Mouse (Mus musculus) erythroblast, adult 5-6 weeks (primary cell): ENCODE results near the gene Sfmbt2. TPM values are rescaled to one million over a fixed set of nuclear protein-coding genes. Genes with fewer than 3 reads are reported as not detected.

Experiments used
- ATAC-seq: replicated peaks from 2 replicates; pipeline ENCODE4 v1.8.0; 2016; ENCODE audit warnings: moderate number of reproducible peaks, mild to moderate bottlenecking, moderate TSS enrichment, inconsistent platforms; ENCODE audit not compliant: poor library complexity, low FRiP score, severe bottlenecking
- total RNA-seq, 2 experiments: library from RNA; stranded (forward) in 1 of 2; stranded (reverse) in 1 of 2; fragments of 150-400 nt in 1 of 2; fragments of 200-764, 138-1000 nt in 1 of 2; gene quantifications; 2 replicates each; pipeline versions ENCODE4 v1.2.3 to v1.2.4; 2015 to 2017; ENCODE audit warnings: low replicate concordance in 2 of 2

Gene Sfmbt2
- total RNA-seq, 2 experiments from 2014 or later, result 0.17 to 0.77 TPM

DNA sequence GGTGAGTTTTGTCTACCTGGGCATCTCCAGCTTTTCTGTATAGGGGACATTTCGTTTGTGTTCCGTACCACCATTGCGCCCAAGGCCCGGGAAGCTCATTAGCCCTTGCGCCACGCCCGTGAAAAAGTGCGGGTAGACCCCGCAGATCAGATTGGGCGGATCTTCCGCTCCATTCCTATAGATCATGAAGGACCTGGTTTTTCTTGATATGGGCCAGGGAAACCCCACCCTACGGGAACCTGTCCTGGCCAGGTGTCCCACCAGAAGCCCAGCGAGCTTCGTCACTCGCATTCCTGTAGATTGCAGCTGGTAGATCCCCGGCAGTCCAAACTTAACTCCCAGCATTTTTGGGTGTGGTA lies 1.1 kb downstream of the Sfmbt2 start:
- no peak for ATAC-seq

GRCm38 (mm10) chr2:10371899-10372298 lies 1.6 kb downstream of the Sfmbt2 start:
- ATAC-seq, result no peak

- ATAC-seq, result no peak
Observed at GRCm38 (mm10) chr2:10372321-10372723, 2.0 kb downstream of the Sfmbt2 start.

DNA sequence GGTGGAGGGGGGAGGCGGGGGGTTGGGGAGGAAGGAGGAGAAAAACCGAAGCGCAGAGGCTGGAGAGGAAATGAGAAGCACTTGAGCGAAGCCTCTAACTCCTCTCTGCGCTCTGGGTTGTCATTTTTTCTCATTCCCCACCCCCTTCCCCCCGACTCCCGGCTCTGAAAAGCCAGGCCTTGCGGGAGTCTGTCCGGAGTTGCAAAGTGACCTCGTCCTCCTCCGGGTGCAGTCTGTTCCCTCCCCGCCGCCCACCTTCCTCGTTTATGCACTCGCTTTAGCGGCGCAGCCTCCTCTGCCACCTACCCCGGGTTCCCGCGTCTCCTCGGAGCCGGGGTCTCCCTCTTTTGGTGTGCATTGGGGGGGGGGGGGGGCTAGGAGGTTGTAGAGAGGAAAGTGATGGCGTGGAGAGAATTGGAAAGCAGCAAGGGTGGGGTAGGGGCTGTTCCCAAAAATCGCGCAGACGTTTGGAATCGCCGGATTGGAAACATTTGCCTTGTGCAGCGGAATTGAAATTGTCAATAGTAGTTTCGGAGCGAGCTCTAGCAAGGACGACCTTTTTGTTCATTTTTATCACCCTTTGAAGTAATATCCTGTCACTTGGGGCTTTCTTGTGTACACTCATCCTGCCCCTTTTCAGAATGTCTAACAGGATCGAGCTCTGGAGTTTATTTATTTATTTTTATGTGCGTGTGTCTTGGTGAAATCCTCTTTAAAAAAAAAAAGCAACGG lies 2.6 kb downstream of the Sfmbt2 start:
- ATAC-seq, result no peak

- ATAC-seq, result no peak
Observed at GRCm38 (mm10) chr2:10373508-10374206, 3.3 kb downstream of the Sfmbt2 start.

GRCm38 (mm10) chr2:10374207-10375023 lies 4.1 kb downstream of the Sfmbt2 start:
- no peak for ATAC-seq

DNA sequence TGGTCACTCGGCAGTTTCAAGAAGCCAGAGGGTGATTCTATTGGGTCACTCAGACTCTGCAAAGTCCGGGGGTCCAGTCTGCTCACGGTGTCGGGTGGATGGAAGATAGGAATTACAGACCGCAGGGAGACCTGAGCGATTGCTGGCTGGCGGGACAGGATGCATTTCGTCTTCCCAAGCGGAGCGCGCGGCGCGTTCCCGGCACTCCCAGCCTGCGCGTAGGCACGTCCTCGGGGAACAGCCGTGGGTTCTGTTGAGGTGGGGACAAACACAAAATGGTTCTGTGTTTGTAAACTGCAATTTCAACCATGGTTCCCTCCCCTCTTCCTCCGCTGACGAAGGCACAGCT lies 4.7 kb downstream of the Sfmbt2 start:
- no peak for ATAC-seq

- no peak for ATAC-seq
Observed at GRCm38 (mm10) chr2:10389988-10390387, 19.7 kb downstream of the Sfmbt2 start.

DNA sequence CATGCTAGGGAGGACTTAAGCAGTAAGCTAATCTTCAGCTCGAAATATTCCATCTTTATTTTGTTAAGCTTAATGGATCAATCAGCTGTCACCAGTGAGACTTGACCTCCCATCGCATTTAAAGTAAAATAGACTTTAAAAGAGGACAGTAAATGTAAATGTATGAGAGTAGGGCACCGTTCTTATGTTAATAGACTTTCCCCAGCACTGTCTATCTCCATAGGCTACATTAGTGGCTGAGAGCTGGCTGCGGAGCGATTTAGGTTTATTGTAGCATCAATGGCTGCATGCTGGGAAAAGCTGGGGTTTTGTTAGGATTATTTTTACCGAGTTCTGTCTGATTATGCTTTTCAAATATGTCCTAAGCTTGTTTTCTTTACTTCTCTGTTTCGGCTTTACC lies 20.5 kb downstream of the Sfmbt2 start:
- no peak for ATAC-seq

DNA sequence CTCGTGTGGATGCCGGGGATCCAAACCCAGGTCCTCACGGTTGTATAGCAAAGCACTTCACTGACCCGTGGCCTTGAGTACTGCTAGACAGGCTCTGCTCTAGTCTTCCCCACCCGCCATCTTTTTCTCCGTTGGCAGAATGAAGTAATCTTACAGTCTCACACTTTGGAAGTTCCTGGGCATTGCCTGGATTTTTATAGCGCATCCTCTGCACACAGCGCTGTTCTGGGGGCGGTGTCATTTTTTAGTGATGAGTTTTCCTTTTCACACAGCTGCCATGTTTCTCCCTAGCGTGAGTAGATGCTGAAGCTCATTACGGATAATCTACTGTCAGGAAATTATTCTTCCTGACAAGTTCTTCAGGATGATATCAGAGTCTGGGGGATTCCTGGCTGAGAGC lies 24.8 kb downstream of the Sfmbt2 start:
- no peak for ATAC-seq

DNA sequence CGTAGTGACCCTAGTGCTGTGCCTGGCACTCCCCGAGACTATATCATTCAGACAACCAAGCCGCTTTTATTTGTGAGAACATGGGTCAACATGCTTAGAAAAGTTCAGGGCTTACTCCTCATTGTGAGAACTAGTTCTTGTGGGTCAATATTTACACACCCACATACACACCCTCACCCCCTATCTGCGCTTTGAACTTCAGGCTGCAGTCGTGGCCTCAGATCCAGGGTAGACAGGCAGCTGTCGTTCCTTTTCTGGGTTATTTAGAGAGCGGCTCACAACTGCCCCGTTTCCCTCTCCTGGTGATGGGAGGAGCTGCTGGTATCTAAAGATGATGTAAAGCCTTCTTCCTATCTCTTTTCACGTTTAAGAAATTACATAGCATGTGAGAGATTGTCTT lies 27.5 kb downstream of the Sfmbt2 start:
- ATAC-seq, result no peak

- no peak for ATAC-seq
Observed at GRCm38 (mm10) chr2:10406151-10406550, 35.8 kb downstream of the Sfmbt2 start.

- no peak for ATAC-seq
Observed at GRCm38 (mm10) chr2:10409422-10409821, 39.1 kb downstream of the Sfmbt2 start.

DNA sequence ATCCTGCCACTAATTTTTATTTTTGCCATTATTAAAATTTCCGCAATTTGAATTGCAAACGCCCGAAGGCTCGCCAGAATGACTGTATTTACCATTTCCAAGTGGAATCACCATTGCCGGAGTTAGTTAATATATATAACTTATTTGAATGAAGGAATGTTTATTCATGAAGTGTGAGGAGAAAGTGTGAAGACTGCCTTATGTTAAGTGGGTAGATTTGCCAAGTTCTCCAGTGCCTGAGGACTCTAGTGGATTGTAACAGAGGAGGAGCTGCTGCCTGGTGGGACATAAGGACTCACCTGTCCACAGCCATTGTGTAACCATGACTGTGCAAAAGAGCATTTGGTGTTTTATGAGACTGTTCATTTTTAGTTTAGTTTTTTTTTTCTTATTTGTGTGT lies 39.8 kb downstream of the Sfmbt2 start:
- ATAC-seq, result no peak

DNA sequence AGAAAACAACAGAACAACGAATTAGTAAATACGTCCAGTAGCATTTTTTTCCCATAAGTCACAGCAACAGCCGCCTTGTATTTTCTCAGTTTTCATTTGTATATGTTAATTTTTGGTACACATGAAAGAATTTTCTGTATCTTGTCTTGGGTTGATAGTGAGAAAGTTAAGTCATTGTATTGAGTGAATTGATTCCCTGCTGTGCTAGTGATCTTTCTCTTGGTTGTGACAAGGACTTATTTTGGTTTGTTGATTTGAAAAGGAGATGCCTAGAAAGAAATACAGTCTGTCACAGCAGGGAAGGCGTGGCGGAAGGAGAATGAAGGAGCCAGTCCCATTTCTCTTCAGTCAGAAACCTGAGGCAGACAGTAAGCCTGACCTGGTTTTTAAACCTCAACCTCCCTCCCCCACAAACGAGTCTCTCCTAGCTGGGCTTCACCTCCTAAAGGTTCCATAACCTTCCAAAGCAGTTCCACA lies 50.7 kb downstream of the Sfmbt2 start:
- no peak for ATAC-seq

- no peak for ATAC-seq
Observed at GRCm38 (mm10) chr2:10437290-10437689, 67.0 kb downstream of the Sfmbt2 start.

DNA sequence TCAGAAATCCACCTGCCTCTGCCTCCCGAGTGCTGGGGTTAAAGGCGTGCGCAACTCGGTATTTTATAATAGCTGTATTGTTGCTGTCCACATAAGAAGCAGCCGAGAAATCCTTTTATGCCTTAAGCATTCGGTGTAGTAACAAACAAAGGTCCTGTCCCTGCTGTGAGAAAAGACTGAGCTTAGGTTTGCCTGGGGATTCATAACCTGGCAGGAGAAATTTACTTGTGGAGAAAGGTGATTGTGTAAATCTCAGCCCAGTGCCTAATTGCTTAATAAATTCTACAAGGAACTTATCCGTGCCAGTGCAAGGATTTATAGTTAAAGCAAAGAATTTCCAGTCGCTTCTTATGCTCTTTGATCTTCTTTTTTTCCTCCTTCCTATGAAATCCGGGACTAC lies 71.5 kb downstream of the Sfmbt2 start:
- no peak for ATAC-seq

- no peak for ATAC-seq
Observed at GRCm38 (mm10) chr2:10453577-10453976, 83.3 kb downstream of the Sfmbt2 start.

DNA sequence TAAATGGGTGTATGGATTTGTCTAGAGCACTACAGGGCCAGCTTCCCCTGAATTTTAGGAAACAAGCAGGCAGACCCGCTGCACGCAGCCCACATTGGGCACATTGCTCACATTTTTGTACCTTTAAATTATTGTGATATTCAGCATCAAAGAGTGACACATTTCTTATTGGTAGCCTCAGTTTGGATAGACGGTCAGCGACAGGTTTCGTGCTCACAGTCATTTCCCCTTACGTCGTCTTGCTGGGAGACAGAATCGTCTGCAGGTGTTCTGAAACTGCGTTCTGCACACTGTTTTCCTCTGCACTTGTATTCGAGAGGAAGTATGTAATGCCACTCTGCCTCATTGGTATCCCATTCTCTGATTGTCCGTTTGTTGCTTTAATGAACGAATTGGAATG lies 88.0 kb downstream of the Sfmbt2 start:
- ATAC-seq, result no peak

- no peak for ATAC-seq
Observed at GRCm38 (mm10) chr2:10516516-10516915, 146.2 kb downstream of the Sfmbt2 start.
